Mouse (Mus musculus) small intestine, adult 2 months (tissue): ENCODE measurements around the gene Pthlh. TPM values are rescaled to one million over a fixed set of nuclear protein-coding genes. Genes with fewer than 3 reads are reported as not detected.

Experiments
- H3K27ac ChIP-seq: fragments of 200-500 bp; 2 replicates; pipeline ENCODE4 v1.5.1; 2012; ENCODE audit warnings: low read depth, low read length, control low read depth, inconsistent platforms; ENCODE audit not compliant: insufficient read depth
- H3K27me3 ChIP-seq: fragments of 200-500 bp; 2 replicates; pipeline ENCODE4 v1.6.1; 2012; ENCODE audit warnings: mild to moderate bottlenecking, moderate library complexity, low read length, inconsistent platforms; ENCODE audit not compliant: control insufficient read depth, insufficient read depth
- H3K36me3 ChIP-seq: fragments of 200-500 bp; 2 replicates; pipeline ENCODE4 v1.6.1; 2012; ENCODE audit warnings: mild to moderate bottlenecking, low read length, control low read depth, inconsistent platforms; ENCODE audit not compliant: control insufficient read depth, insufficient read depth
- H3K4me1 ChIP-seq: fragments of 200-500 bp; 2 replicates; pipeline ENCODE4 v1.6.1; 2012; ENCODE audit warnings: low read length, inconsistent platforms, mixed read lengths; ENCODE audit not compliant: control insufficient read depth, insufficient read depth, insufficient read length
- H3K4me3 ChIP-seq: fragments of 200-500 bp; 2 replicates; pipeline ENCODE4 v1.5.1; 2012; ENCODE audit warnings: low read depth, mild to moderate bottlenecking, control low read depth, inconsistent platforms, low read length, moderate library complexity
- CTCF ChIP-seq: fragments of 200-500 bp; IDR thresholded peaks from 2 replicates; pipeline ENCODE4 v1.5.1; 2012; ENCODE audit warnings: low read depth, mild to moderate bottlenecking, control low read depth, inconsistent platforms, low read length, moderate library complexity, mixed read lengths; ENCODE audit not compliant: insufficient replicate concordance, insufficient read length; ENCODE audit errors: extremely low read depth
- POLR2A ChIP-seq: fragments of 200-500 bp; IDR thresholded peaks from 2 replicates; pipeline ENCODE4 v1.6.1; 2012; ENCODE audit warnings: low read depth, mild to moderate bottlenecking, control low read depth, inconsistent platforms, low read length, moderate library complexity
- WGBS: fragments of 180-500 bp; shearing (Covaris S2); methylation state at CpG from one replicate; pipeline ENCODE4 v1.1.7; 2018; 5-methylcytosine and 5-hydroxymethylcytosine counted together
- polyA plus RNA-seq: library from polyadenylated mRNA; depleted of rRNA; stranded (reverse); fragments of >200 nt; gene quantifications from 2 replicates; pipeline ENCODE4 v1.2.3, GENCODE M21; 2012

Gene Pthlh
- polyA plus RNA-seq, 1 experiment: 0.41 TPM

DNA sequence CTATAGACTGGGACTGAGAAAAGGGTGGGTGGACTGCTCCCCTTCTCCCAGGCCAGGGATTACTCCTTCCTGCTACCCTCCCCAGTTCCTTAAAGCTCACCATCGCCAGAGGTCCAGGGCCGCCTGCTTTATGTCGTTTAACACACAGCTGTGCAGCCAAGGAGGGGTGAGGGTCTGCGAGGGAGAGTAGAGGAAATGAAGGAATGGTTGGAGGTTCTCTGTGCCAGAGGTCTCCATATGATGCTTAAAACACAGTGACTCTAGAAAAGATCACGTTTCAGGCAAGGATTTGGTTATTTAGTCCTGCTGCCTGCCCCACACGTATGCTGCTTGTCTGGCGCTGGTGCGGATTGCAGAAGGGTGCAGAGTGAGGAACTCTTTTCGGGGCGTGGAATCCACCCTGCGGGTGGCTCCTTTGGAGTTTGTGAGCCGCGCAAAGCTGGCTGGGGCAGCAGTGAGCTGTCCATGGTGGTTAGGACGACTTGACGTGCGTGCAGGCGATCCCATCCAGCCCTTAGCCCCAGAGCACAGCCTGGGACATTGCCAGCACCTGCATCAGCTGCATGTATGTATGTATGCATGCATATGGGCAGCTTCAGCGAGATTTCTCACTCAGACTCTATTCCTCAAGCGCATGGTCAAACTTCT is 4.3 kb upstream of the Pthlh start:
- Histone ChIP-seq H3K36me3 (no peaks in the 10 kb centered on the region), H3K27ac (no peak overlapping the region), H3K4me3 (no peak overlapping the region), H3K4me1 (no peaks in the 10 kb centered on the region), H3K27me3 (peaks cover under 1% of the 10 kb centered on the region; the same call in 1 of the 2 replicates)
- 6% methylated on average over 19 of the region's 19 CpGs for WGBS
- TF ChIP-seq CTCF: no peak
- TF ChIP-seq POLR2A: no peak

DNA sequence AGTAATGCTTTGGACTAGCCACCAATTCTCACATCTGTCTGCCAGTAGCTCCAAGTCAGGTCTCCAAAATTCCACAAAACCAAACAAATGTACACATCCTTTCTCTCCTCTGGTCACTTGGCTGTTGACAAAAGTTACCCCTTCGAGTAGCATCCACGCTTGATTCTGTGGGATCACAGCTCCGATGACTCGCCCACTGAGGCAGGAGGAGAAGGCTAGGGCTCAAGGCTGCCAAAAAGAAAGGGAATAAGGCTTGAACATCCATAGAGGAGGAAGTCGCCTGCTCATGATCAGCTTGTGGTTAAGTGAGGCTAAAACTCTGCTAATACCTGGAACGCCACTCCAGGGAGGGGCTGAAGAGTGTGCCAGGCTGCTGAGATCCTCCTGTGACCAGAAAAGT is 2.5 kb upstream of the Pthlh start:
- no peak overlapping the region for H3K4me3 ChIP-seq
- no peaks in the 10 kb centered on the region for H3K36me3 ChIP-seq
- H3K27ac ChIP-seq: no peak overlapping the region
- H3K4me1 ChIP-seq: peaks cover 8% of the 10 kb centered on the region
- 74% methylated on average over 6 of the region's 6 CpGs for WGBS
- no peak for TF ChIP-seq POLR2A
- no peak for TF ChIP-seq CTCF
- peaks cover 5% of the 10 kb centered on the region; the same call in 1 of the 2 replicates for H3K27me3 ChIP-seq

DNA sequence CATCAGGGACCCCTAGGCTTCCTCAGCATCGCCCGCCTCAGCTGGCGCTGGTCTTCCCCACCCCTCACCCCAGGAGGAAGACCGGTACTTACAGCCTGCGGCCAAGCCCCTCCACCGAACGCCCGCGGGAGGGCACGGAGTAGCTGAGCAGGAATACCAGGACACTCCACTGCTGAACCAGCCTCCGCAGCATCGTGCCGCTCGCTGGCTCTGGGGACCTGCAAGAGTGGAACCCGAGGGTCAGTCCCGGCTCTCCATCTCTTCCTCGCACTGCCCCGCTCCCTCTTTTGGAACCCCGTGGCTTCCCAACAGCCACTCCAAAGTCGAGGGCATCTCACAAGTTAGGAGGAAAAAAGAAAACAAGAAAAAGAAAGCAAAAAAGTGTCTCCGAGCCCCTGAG is 805 bp downstream of the Pthlh start:
- Histone ChIP-seq H3K27me3 (peaks cover 5% of the 10 kb centered on the region; the same call in 1 of the 2 replicates), H3K4me3 (peak overlapping the region; percentile 62)
- under 1% methylated on average over 21 of the region's 21 CpGs for WGBS

DNA sequence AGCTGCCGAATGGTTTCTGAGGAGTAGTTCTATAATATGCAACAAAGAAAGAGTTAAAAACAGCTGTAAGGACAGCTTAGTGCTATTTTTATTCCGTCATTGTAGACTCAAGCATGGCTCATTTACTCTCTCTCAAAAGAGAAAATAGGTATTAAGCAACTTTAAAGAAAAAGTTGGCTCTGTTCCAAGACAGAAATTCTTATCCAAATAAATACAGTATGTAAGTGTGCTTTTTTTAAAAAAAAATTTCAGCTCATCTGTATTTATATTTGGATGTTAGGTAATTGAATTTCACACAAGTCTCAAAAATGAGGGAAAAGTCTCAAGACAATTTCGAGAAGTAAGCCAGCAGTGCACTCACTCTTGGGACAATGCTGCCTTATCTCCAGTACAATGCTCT is 2.4 kb downstream of the Pthlh start:
- 33% methylated on average over 3 of the region's 3 CpGs for WGBS
- Histone ChIP-seq H3K36me3 (no peaks in the 10 kb centered on the region), H3K27me3 (peaks cover 5% of the 10 kb centered on the region; the same call in 1 of the 2 replicates), H3K27ac (no peak overlapping the region), H3K4me3 (no peak overlapping the region), H3K4me1 (peaks cover 8% of the 10 kb centered on the region)
- TF ChIP-seq POLR2A (no peak), CTCF (no peak)

More for the DNA sequence above, 805 bp downstream of the Pthlh start:
- TF ChIP-seq CTCF (no peak), POLR2A (no peak)
- peaks cover 8% of the 10 kb centered on the region for H3K4me1 ChIP-seq
- no peak overlapping the region for H3K27ac ChIP-seq
- no peaks in the 10 kb centered on the region for H3K36me3 ChIP-seq

DNA sequence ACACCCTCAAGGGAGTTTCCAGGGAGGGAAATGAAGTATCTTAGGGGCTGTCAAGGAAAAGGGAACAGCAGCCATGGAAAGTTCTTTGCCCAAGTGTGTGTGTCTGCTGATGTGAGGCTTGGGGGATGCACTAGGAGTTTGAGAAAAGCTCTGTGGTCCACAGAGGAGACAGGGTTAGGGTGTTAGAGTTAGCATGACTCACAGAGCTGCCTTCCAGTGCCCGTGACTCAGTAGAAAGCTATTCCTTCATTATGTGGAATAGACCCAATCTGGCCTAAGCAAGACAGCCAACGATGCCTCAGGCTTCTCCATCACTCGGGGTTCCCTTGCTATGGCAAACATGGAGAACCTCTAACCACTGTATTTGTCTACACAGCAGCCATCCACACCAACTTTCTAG is 3.2 kb downstream of the Pthlh start:
- Histone ChIP-seq H3K4me3 (no peak overlapping the region), H3K27me3 (peaks cover 5% of the 10 kb centered on the region; the same call in 1 of the 2 replicates), H3K36me3 (no peaks in the 10 kb centered on the region), H3K27ac (no peak overlapping the region), H3K4me1 (peaks cover 8% of the 10 kb centered on the region)
- TF ChIP-seq POLR2A: no peak
- no peak for TF ChIP-seq CTCF
- 81% methylated on average over 3 of the region's 3 CpGs for WGBS

DNA sequence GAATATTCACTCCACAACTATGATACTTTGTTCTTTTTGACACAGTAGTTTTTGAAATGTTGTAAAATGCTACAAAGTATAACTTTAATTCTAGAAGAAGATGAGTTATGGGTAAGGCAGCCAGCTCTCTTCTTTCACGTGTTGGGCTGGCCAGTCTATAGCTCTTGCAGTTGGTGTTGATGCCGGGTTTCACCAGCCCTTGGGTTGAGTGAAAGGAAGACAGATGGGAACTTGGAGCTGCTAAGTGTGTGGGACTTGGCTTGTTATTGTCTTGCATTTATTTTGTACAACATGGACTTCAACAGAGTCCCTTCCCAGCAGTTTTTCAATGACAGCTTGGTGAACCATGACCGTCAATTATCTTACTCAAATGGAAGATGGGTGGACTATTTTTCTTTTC is 16.2 kb downstream of the Pthlh start:
- no peak overlapping the region for H3K4me3 ChIP-seq
- no peaks in the 10 kb centered on the region for H3K27me3 ChIP-seq
- WGBS: 83% methylated on average over 3 of the region's 3 CpGs
- no peaks in the 10 kb centered on the region for H3K4me1 ChIP-seq
- no peaks in the 10 kb centered on the region for H3K36me3 ChIP-seq
- no peak for TF ChIP-seq CTCF
- TF ChIP-seq POLR2A: no peak
- no peak overlapping the region for H3K27ac ChIP-seq

DNA sequence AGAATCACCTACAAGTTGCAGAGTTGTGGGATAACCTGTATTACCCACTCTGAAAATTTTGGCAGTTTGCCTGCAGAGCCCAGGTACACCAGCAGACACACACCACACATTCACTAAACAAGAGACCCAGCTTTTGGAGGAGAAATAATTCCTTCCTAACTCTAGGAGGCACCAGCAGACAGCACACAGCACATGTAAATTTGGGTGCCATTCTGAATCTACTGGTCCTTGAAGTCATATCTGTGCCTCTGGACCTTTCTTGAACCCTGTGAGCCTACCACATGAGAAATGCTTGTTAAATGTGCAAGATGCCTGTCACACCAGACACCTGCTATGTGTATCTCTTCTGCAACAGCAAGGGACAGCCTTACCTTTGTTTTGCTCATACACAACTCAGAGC is 19.7 kb downstream of the Pthlh start:
- no peak overlapping the region for H3K4me3 ChIP-seq
- no peaks in the 10 kb centered on the region for H3K36me3 ChIP-seq
- TF ChIP-seq POLR2A (no peak), CTCF (no peak)
- no peak overlapping the region for H3K27ac ChIP-seq
- H3K4me1 ChIP-seq: no peaks in the 10 kb centered on the region
- no peaks in the 10 kb centered on the region for H3K27me3 ChIP-seq

DNA sequence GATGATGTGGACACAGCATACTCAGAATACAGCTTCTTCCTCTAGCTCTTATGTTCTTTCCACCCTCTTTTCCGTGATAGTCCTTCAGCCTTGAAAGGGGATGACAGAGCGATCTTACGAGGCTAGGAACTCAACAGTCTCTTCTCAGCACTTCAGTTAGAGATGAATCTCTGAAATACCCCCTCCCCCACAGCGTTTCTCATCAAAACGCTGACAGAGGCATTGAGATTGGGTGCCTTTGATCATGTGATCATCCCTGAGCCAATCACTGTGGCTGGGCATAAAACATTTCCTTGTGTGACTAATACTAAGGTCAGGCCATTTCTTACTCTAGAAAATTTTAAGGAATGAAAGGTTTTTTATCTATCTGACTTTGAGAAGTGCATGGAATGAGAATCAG is 20.3 kb downstream of the Pthlh start:
- TF ChIP-seq POLR2A (no peak), CTCF (no peak)
- Histone ChIP-seq H3K4me1 (no peaks in the 10 kb centered on the region), H3K27me3 (no peaks in the 10 kb centered on the region), H3K27ac (no peak overlapping the region), H3K4me3 (no peak overlapping the region), H3K36me3 (no peaks in the 10 kb centered on the region)
- WGBS: 44% methylated on average over 5 of the region's 5 CpGs
